8 mouse cellular contexts compared by ENCODE assay signal in genomic region chr7:73557671-73558265, GRCm38 (mm10). TPM values are rescaled to one million over a fixed set of nuclear protein-coding genes. Genes with fewer than 3 reads are reported as not detected.
DNase-seq lines count a peak whose midpoint lies in the region; ATAC-seq and TF ChIP-seq lines count a peak whose summit lies in the region.

No protein-coding gene starts in this region.

- WGBS in kidney, embryonic 14.5 days, result under 1% methylated on average over 58 of the region's 80 CpGs
- under 1% methylated on average over 67 of the region's 80 CpGs for WGBS in lung, embryonic 14.5 days

- H3K27ac ChIP-seq in kidney, embryonic 14.5 days (ENCODE audit: low read depth, low read length), result peak overlapping the region; percentile 98
- peak overlapping the region; percentile 100 for H3K27ac ChIP-seq in lung, embryonic 14.5 days (ENCODE audit: low read depth)

- H3K4me1 ChIP-seq in G1E (ENCODE audit: insufficient read depth, low read depth, low read length), result peaks cover 30% of the 10 kb centered on the region
- H3K4me1 ChIP-seq in kidney, embryonic 14.5 days (ENCODE audit: control insufficient read depth, insufficient read depth, low read length), result peaks cover 9% of the 10 kb centered on the region
- H3K4me1 ChIP-seq in lung, embryonic 14.5 days (ENCODE audit: insufficient read depth), result peaks cover 9% of the 10 kb centered on the region

- no peak for ATAC-seq in G1E (ENCODE audit: extremely low read depth, insufficient number of reproducible peaks, low FRiP score, poor library complexity, severe bottlenecking)
- ATAC-seq in kidney, embryonic 14.5 days (ENCODE audit: low FRiP score, low TSS enrichment), result peak; percentile 11; the same call in 1 of the 2 replicates
- peak; percentile 4 for ATAC-seq in lung, embryonic 14.5 days (ENCODE audit: insufficient read depth)
- no peak for ATAC-seq in granulocyte monocyte progenitor cell, adult 5-6 weeks (replicated peaks; ENCODE audit: poor library complexity, severe bottlenecking)

- no peak overlapping the region; the same call in 1 of the 2 replicates for H3K4me2 ChIP-seq in kidney, embryonic 14.5 days (replicated peaks; ENCODE audit: low read depth, low read length)
- H3K4me2 ChIP-seq in lung, embryonic 14.5 days, result 0 out of 2 replicates have a peak overlapping the region, but pooled peaks have one; percentile 18

- H3K4me3 ChIP-seq in G1E (ENCODE audit: low read depth, low read length), result peak overlapping the region; percentile 99
- H3K4me3 ChIP-seq in kidney, embryonic 14.5 days (ENCODE audit: low read length), result peak overlapping the region; percentile 97
- peak overlapping the region; percentile 100 for H3K4me3 ChIP-seq in lung, embryonic 14.5 days (ENCODE audit: low read depth, low read length)

- H3K9me3 ChIP-seq in G1E (replicated peaks), result no peaks in the 10 kb centered on the region
- H3K9me3 ChIP-seq in kidney, embryonic 14.5 days (ENCODE audit: control insufficient read depth, low read length), result no peaks in the 10 kb centered on the region
- no peaks in the 10 kb centered on the region for H3K9me3 ChIP-seq in lung, embryonic 14.5 days (ENCODE audit: low read depth, low read length)

- H3K9ac ChIP-seq in kidney, embryonic 14.5 days (ENCODE audit: low read depth, low read length), result peak overlapping the region; percentile 100
- peak overlapping the region; percentile 100 for H3K9ac ChIP-seq in lung, embryonic 14.5 days

- TF ChIP-seq CTCF in G1E (IDR thresholded peaks at IDR 0.05; ENCODE audit: low read depth, low read length), result no peak
- TF ChIP-seq CTCF in lung, embryonic 14.5 days (IDR thresholded peaks at IDR 0.05; ENCODE audit: low read depth), result no peak

- H3K27me3 ChIP-seq in G1E (ENCODE audit: insufficient read depth, low read length), result no peaks in the 10 kb centered on the region
- H3K27me3 ChIP-seq in kidney, embryonic 14.5 days (ENCODE audit: control insufficient read depth, insufficient read depth, low read length), result no peaks in the 10 kb centered on the region
- no peaks in the 10 kb centered on the region for H3K27me3 ChIP-seq in lung, embryonic 14.5 days (ENCODE audit: insufficient read depth, low read length)

- peaks cover 1% of the 10 kb centered on the region for H3K36me3 ChIP-seq in G1E (replicated peaks)
- H3K36me3 ChIP-seq in kidney, embryonic 14.5 days (ENCODE audit: control insufficient read depth, insufficient read depth, low read length), result peaks cover 2% of the 10 kb centered on the region
- H3K36me3 ChIP-seq in lung, embryonic 14.5 days (ENCODE audit: insufficient read depth), result peaks cover 4% of the 10 kb centered on the region

- DNase-seq in 3134 (ENCODE audit: extremely low read depth, insufficient read length, low spot score) (peak; percentile 57), G1E (ENCODE audit: low spot score) (no peak)
- DNase-seq in cerebellum, postnatal 10 days, result peak; percentile 69 to 75
- DNase-seq in heart, adult 9 months (ENCODE audit: low spot score in 2 of 2), result peak; percentile 48 to 53
- no peak for DNase-seq in lung, embryonic 14.5 days
- DNase-seq in right cerebral cortex, postnatal 4 days, result peak; percentile 40

RNA-seq across cellular contexts. Expression of gene Chd2, which starts 16.1 kb away (rescaled TPM):
- total RNA-seq in G1E (2014; fragmentation: Nextera tagmentation), result 217 and 257 TPM in 2 replicates
- total RNA-seq in G1E (2017), result 83.7 and 125 TPM in 2 replicates
- polyA plus RNA-seq in G1E (2012), result 57.8 and 76.7 TPM in 2 replicates
- 43.7 and 70.9 TPM in 2 replicates for polyA plus RNA-seq in kidney, embryonic 14.5 days (2014; fragmentation: Nextera tagmentation; extraction: Ambion mirVana)
- polyA plus RNA-seq in lung, embryonic 14.5 days (2014; fragmentation: Nextera tagmentation; extraction: Ambion mirVana), result 58.7 and 62.1 TPM in 2 replicates
- total RNA-seq in granulocyte monocyte progenitor cell, adult 5-6 weeks (2014; fragmentation: Nextera tagmentation), result 42.3 and 47.5 TPM in 2 replicates
- 93.8 and 118 TPM in 2 replicates for total RNA-seq in granulocyte monocyte progenitor cell, adult 5-6 weeks (2017)

Comparison
In these comparisons a context has a peak if more than half of its experiments do, and no peak if none do; other contexts are left out.
1. DNase-seq: peak in 3134 (single experiment), cerebellum, postnatal 10 days (2 of 2), heart, adult 9 months (2 of 2) and right cerebral cortex, postnatal 4 days (single experiment); none in G1E (single experiment) and lung, embryonic 14.5 days (single experiment).
2. ATAC-seq: peak in kidney, embryonic 14.5 days (single experiment) and lung, embryonic 14.5 days (single experiment); none in G1E (single experiment) and granulocyte monocyte progenitor cell, adult 5-6 weeks (single experiment).
3. Peak in every context shown above with its lines, with median percentiles within 50 percentile points of each other: H3K4me3 ChIP-seq.